Mouse (Mus musculus) C2C12 (cell line): ENCODE results near the gene Ankrd12.

ENCODE experiments used
- CEBPB ChIP-seq: IDR thresholded peaks from one replicate; pipeline ENCODE4 v1.6.1; 2011; ENCODE audit warnings: low read depth, mild to moderate bottlenecking, control low read depth, moderate library complexity
- CTCF ChIP-seq: IDR thresholded peaks from one replicate; pipeline ENCODE4 v1.5.1; 2011; ENCODE audit not compliant: control insufficient read depth, insufficient read depth, insufficient read length
- MAX ChIP-seq: IDR thresholded peaks from one replicate; pipeline ENCODE4 v1.6.1; 2011; ENCODE audit warnings: mild to moderate bottlenecking, control low read depth
- MYOD1 ChIP-seq: IDR thresholded peaks from one replicate; pipeline ENCODE4 v1.6.1; 2011; ENCODE audit warnings: low read depth; ENCODE audit not compliant: control insufficient read depth, insufficient read length
- USF1 ChIP-seq: IDR thresholded peaks from one replicate; pipeline ENCODE4 v1.6.1; 2011; ENCODE audit warnings: low read depth, mild to moderate bottlenecking, control low read depth, moderate library complexity

DNA sequence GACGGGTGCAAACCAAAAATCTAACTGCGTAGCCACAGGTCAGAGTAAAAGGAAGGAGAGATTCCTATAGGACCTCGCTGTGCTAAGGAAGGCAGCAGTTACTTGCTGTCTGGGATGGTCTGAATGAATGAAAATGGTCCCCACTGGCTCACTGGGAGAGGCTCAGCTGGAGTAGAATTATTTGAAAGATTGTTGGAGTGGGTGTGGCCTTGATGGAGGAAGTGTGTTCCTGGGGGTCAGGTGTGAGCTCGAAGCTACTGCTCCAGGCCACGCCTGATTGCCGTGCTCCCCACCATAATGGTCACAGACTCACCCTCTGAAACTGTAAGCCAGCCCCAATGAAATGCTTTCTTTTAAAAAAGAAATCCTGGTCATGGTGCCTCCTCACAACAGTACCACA, 135.6 kb downstream of the Ankrd12 start:
- TF ChIP-seq CEBPB (no peak), USF1 (no peak), CTCF (no peak), MAX (no peak), MYOD1 (no peak)
